Mouse (Mus musculus): ENCODE results near the gene Eva1b.
A peak's percentile ranks its signal among the peaks of the same experiment; 100 is the strongest.

The Eva1b gene

DNA sequence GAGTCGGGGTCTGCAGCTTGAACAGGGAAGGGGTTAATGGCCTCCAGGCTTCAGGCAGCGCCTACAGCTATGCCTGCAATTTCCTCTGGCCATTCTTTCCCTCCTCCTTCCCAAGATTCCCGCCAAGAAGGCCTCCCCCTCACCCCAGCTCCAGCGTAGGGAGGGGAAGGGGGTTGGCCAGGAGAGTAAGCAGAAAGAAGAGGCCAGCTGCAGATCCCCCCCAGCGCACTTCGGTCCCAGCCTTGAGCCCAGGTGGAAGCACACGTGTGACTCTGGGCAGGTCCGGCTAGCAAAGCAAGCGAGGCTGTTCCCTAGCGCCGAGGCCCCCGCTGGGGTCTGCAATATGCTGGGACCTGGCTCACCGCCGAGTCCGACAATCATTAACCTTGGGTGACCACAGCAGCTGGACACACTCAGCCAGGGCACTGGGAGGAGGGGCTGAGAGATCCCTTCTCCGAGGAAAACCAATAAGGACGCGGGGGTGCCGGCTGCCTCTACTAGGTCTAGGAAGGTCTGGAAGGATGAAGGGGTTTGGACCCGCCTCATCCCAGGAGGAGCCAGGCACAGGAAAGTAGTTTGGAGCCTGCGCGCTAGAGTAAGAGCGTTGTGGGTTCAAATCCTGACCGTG lies at the start of gene Eva1b:
Gene Eva1b (plus strand): TSS at position 212 of the 628 bp plus-strand sequence.
- DNase-seq (ENCODE audit: low read depth), result no peak

DNA sequence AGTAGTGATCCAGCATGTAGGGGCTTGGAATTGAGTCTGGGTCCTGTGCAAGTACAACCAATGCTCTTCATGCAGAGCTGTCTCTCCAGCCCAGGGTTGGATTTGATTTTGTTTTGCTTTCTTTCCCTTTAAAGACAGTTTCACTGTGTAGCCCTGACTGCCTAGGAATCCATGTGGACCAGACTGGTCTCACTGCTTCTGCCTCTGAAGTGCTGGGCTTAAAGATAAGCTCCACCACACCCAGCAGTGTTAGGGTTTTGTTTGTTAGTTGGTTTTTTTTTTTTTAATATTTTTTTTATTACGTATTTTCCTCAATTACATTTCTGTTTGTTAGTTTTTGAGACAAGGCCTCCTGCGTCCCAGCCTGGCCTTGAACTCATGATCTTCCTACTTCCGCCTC lies 48.2 kb upstream of the Eva1b start:
- DNase-seq (ENCODE audit: low read depth), result no peak

DNA sequence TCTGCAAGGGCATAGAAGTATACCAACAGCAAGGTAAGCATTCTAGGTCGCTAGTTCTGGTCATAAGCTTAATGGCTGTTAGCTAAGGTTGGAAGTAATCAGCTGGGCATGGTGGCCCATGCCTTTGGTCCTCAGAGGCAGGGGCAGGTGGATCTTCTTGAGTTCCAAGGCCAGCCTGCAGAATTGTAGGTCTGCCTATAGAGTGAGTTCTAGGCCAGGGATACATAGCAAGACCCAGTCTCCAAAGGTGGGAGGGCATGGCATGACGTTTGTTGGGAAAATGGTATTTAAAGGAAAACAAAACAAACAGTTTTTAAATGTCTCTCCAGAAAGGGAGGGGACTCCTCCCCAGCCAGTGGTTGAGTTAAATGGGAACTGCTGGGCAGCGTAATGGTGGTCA lies 46.8 kb upstream of the Eva1b start:
- no peak for DNase-seq (ENCODE audit: low read depth)

DNA sequence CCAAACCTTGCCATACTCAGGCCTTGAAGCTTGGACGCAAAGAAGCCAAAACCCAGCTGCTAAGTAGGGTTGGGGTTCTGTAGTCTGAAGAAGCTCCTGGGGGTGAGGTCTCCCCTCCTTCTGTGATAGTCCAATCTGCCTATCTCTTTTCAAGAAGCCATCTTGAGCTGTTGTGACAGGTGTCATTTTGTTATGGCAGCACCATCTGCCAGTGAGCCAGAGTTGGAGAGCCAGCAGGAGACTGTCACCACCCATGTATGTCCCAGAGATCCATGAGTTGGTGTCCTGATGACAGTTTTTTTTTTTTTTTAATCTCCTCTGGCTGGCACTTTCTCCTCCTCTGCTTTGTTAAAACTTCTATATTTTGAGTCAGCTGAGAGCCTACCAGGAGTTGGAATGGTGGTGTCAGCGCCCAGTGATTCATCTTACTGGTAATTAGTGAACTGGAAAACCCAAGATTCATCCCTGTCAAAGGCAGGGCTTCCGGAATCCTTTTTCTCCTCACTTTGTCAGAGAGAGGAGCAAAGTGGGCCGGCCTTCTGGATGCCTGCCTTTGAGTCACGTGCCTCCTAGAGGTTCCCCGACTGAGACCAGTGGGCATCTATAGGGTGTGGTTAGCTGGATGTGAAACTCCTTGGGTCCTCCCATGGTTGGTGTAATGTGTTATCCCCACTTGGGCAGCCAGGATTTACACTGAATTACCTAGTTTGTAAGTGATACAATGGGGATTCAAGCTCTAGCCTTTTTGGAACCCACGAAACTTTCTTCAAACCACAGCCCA lies 45.3 kb upstream of the Eva1b start:
- no peak for DNase-seq (ENCODE audit: low read depth)

DNA sequence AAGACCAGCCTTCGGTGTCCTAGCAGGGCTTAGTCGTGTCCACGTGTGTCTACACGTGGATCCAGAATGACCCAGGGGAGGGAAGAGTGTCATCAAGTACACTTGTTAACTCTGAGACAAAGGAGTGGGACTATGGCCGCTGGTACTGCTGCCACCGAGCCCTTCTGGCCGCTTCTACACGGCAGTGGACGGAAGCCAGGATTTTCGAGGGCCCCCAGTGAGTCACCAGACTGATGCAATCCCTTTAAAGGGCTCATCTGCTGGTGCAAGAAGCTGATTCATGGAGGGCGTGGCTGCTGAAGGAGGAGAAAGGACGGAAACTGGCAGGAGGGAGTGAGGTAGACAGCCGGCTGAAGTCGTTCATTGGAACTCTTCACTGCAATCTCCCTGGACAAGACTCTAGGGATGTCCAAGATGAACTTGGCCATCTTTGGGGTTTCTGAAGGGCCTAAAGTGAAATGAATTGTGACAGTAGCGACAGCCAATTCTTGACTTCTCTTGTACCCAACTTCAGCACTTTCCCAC lies 44.4 kb upstream of the Eva1b start:
- peak; percentile 94 for DNase-seq (ENCODE audit: low read depth)

DNA sequence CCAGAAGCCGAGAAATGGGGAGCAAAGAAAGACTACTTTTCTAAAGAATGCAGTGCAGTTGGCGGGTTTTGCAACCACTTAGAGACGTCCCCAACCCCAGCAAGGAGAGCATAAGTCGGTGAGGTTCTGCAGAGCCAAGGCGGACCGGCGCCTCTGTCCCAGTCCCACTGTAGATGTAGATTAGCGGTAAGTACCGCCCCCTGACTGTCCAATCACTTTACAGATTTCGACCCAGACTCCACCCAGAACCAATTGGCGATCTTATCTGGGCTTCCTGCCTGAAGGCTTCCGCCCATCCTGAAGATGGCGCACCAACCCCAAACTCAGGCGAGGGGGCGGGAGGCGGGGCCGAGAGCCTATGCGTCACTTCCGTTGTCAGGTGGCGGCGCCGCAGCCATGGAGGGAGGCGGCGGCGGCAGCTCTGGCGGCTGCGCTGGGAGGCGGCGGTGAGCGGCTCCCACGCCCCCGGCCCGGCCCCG lies 43.9 kb upstream of the Eva1b start, which contains the start of gene Stk40:
Gene Stk40 (plus strand): TSS at position 368 of the 479 bp plus-strand sequence.
- peak; percentile 97 for DNase-seq (ENCODE audit: low read depth)

DNA sequence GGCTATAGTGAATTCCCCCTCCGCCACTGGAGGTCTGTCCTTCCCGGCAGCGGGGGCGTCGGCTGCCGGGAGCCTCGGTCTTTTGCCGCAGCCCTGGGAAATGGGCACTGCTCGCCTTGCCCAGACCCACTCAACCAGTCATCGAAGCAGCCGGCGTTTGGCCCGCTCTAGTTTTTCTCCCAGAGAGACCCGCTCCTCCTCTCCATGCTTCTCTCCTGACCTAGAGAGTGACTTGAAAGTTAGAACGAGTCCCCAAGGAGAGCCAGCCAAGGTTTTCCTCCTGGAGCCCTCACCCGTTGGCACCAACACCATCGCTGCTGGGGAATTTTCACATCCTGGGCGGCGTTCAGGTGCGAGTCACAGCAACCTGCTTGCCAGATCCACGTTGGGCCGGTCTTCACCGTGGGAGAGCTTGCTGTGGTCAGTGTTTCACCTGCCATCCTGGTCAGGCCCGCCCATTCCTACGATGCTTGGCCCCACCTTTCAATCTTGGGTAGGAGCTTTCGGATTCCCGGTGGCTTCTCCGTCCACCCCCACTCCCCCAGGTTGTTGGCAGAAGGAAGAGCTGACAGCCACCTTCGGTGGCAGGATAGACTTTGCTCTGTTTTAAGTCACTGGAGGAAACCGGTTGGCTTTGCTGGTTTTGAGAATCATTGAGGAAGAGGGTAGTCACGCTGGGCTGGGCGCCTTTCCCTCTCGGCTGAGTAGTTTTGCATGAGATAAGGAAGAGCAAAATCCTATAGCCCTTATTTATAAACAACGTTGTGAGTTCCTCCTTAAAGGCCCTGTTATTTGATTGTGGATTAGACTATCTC lies 43.1 kb upstream of the Eva1b start:
- no peak for DNase-seq (ENCODE audit: low read depth)

DNA sequence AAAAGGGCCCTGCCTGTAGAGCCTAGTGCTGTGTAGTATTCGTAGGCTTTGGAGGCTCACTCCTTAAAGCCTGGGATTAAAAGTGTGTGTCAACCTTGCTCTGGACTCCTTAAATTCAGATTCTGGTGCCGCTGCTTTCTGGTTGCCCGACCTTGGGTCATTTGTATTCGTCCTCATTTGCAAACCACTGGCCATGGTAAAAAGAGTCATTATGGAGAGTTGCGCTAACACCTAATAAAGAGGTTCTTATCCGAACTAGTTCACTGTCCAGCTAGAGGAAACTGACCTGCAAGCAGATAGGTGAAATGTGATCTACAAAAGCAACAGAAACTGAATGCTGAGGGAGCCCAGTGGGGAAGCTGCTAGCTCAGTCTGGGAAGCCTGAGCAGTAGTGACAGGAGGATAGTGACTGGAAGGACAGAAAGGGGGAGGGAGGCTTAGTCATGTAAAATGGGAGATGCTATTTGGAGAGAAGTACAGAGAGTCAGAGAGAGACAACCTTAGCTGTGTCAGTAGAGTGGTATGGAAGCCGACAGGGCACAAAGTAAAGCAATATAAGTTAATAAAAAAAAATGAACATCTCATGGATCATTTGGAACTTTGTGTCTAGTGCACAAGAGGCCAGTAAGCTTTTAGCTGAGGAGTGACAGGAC lies 42.3 kb upstream of the Eva1b start:
- no peak for DNase-seq (ENCODE audit: low read depth)

DNA sequence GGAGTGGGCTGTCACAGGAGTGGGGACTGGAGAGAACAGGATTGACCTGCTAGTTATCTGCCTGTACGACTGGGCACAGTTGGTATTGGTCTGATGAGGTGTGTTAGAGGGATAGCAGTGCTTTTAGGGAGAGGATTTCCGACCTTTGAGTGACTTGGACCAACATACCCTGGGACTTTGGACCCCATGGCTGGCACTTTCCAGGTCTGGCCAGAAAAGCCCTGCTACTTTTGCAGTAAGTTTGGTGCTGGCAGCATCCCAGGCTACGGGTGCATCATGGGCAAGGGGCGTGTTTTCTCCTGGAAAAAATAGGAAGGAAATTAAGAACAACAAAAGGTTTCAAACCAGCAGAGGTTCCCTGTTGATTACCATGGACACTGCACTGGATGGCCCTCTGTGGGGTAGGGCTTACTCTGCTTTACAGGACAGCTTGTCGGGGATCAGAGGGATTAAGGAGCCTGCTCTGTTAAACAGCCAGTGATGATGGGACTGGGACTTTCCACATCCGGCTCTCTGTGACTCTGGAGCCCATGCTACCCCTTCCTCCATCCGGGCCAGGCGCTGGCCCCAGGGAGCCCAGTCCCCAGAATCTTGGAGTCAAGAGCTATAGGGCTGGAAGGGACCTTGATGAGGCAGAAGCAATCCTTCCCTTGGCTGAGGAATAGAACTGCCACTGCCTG lies 39.3 kb upstream of the Eva1b start:
- no peak for DNase-seq (ENCODE audit: low read depth)

DNA sequence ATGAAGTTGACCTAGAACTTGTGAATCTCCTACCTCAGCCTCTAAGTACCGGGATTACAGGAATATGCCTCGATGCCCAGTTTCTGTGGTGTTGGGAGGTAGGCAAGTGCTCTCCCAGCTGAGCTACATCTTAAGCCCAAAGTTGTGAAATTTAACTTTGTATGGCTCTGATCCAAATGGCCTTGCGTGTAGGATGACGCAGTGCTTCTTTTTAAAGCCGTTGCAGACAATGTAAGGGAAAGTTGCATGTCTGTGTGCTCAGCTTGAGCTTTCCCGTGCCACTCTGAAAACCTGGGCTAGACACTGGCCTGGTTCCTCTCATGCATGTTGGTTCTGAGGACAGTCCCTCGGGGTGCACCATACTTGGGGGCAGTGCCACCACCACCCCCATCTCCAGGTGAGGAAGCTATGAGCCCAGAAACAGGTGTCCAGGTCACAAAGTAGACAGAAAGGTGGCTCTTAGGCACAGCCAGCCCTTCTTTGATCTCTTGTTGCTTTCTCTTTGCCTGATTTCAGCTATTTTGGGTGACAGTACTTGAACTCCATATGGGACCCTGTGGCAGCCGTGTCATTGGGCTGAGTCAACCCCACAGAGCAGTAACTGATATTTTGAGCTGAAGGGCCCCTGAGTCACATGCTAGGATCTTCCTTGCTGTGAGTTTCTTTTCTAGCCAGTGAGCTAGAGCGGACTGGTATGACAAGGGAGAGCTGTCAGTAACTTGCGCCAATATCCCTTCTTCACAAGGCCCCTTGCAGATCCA lies 37.8 kb upstream of the Eva1b start:
- DNase-seq (ENCODE audit: low read depth), result no peak

DNA sequence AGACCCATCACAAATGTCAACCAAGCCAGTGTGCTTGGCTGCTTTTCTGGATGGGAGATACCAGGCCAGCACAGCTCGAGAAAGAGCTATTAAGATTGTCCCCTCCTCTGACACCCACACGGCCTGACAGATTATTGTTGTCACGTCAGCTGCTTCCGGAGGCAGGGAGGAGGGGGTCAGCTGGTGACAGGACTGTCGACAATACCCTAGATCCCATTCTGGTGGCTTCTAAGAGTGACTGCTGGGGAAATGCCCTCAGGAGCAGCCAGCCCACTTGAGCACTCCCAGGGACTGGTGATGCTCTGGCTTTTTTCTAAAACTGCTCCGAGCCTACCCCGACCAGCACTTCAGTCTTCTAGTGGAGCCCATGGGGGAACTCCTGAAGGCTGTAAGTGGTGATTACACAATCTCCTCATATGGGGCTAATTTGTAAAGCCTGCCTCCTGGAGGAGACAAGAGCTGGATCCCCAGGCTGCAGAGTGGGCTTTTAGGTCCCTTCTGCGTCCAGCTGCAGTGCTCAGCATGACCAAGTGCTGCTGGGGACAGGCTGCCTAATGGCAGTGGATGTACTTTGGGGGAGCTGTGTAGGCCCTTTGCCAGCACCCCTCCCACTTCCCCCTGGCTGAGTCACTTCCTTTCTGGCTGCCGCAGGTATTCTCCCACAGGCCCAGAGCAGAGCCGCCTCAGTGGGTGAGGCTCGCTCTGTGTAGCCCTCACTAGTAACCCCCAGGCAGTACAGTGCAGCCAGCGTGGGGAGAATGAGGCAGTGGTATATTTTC lies 37.0 kb upstream of the Eva1b start:
- no peak for DNase-seq (ENCODE audit: low read depth)

DNA sequence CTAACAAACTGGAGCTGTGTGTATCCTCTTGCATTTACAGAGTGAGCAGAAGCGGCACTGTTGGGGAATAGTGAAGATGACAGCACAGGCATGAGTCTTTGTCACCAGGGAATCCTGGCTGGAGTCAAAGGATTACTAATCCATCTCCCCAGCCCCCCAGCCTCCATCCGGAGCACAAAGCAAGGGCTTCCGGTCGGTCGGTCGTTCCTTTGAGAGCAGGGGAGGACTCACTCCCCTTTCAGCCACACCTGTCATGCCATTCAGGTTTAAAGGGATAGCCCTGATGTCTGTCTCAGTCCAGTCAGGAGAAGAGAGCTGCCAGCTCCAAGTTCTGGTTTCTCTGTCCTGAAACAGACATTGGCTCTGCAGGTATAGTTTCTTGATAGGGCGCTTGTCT lies 36.4 kb upstream of the Eva1b start:
- DNase-seq (ENCODE audit: low read depth), result no peak

DNA sequence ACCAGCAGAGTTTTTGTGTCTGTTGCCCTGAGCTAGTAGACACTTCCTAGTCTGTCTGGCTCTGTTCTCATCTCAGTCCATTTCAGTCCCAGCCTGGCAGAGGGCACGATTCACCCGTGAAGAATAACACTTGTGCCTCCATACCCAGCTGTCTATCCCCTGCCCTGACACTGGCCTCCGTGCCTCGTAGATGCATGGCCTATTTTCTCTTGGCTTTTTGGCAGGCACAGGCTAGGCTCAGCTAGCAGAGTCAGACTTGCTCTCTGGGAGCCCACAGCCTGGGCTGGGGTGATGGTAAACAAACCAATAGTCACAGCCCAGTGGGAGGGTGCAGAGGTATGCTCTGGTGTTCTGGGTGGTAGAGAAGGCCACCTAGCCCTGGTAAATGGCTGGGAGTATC lies 34.3 kb upstream of the Eva1b start:
- DNase-seq (ENCODE audit: low read depth), result no peak

DNA sequence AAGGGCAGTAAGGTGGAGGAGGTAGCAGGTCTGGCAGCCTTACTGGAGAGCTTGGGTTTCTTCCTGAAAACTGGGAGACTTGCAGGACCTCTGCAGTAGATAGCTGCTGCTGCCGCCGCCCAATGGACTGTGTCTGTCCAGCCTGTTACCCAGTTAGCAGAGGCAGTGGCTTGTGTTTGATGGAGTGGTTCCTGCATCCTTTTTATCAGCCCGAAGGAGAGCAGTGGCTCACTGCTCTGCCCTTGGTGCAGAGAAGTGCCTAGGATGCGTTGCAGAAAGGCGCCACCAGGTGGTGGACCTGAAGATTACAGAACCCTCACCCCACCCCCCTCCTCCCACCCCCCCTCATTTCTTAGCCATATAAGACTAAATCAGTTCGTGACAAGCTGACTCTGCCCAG lies 33.6 kb upstream of the Eva1b start:
- DNase-seq (ENCODE audit: low read depth), result no peak

DNA sequence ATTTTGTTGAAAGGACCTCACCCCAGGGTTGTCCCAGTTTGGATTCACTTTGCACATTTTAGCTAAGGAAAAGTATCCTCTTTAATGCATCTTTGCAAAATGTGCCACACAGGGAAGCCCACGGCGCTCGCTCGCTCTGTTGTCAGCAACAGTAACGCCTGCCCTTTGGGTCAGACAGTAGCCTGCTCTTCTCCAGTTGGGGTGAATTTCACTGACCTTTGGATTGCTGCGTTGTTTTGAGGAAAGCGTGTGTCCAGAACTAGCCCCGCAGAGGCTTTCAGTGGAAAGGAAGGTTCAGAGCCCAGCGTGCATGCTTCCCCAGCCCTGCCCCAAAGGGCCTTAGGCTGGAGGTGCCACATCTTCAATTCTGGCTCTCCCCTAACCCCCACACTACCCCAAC lies 32.1 kb upstream of the Eva1b start:
- no peak for DNase-seq (ENCODE audit: low read depth)

DNA sequence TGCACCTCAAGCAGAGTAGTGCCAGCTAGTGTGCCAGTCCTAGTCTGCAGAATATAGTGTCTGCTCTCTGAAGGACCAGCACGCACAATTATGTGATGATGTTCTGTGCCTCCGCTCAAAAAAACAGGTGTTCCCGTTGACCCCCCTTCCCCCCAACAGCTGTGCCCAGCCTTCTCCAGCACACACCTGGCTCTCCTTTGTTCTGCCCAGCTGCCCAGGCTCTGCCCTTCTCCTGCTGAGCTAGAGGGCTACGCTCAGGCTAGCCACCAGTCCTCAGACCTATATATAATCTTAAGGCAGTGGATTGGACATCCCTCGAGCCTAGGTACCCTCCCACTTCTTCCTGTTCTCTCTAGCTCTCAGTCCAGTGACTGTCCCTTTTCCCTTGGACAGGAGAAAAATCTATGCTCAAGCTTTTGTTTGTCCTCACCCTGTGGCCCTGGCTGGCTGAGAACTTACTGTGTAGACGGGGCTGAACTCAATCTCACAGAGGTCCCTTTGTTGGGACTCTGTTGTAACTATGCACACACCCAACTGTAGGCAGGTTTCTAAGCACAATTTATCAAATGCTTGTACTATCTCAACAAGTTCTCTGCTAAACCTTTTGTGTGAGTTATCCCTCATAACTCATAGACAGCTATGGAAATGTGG lies 31.5 kb upstream of the Eva1b start:
- DNase-seq (ENCODE audit: low read depth), result no peak

DNA sequence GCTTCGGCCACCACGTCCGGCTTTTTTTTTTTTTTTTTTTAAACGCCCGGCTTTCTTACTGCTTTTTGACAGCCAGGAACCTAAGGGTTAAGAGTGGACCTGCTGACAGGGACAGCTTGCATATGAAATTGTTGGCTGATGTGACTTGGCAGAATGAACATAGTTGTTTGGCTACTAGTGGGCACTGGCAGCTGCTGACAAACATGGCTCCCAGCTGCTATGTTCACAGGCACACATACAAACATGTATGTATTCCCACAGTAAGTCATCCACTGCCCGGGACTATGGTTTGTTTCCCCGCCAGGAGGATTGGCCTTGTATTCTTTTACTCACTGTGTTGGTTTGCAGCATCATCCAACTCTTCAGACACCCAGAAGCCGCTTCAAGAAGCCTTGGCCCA lies 30.4 kb upstream of the Eva1b start:
- DNase-seq (ENCODE audit: low read depth), result no peak

DNA sequence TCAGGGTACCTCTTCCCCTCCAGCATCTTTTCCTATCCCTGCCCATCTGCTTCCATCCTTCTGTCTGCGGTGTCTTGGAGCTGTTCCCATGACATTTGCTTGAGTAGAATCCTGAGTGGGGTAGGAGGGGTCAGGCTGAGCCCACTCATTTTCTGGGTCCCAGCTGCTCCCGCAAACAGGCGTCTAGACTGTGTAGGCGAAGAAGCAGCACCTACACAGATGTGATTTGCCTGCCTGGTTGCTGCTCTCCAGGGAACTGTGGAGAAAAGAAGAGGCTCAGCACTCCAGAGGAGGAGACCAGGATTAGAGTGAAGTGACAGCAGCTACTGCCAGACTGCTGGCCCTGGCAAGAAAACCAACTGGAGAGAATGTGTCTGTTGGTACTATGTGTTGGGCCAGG lies 28.9 kb upstream of the Eva1b start:
- DNase-seq (ENCODE audit: low read depth), result no peak

DNA sequence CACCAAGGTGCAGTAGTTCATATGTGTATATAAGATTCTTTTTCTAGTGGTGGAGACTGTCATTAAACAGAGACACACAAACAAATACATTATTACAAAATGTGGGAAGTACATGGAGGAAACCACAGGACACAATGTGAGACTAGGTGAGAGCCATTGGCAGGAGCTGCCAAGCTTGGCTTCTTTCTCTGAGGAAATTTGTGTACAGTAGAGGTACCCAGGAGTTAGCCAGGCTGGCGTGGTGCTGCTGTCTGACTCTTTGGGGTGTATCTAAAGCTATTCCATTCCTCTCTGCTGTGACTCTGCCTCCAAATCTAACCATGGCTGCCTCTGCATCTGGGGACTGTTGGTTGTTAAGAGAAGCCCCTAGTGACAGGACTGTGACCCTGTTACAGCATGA lies 28.5 kb upstream of the Eva1b start:
- DNase-seq (ENCODE audit: low read depth), result no peak
